Mouse (Mus musculus): ENCODE measurements around the gene Il18. TPM values are rescaled to one million over a fixed set of nuclear protein-coding genes. Genes with fewer than 3 reads are reported as not detected.

The Il18 gene
- polyA plus RNA-seq, 1 experiment from 2014 or later = 13.7 TPM

- Histone ChIP-seq H3K27ac (no peak within 1 kb of the TSS), H3K4me2 (no peak within 1 kb of the TSS), H3K4me1 (no peaks in the 10 kb centered on the region), H3K27me3 (replicated peaks) (no peaks in the 10 kb centered on the region), H3K4me3 (replicated peaks) (no peak within 1 kb of the TSS), H3K9ac (no peak within 1 kb of the TSS), H3K9me3 (no peaks in the 10 kb centered on the region), H3K36me3 (no peaks in the 10 kb centered on the region)
- 83% methylated on average over 38 of the region's 38 CpGs for whole genome bisulfite sequencing
- ATAC-seq (ENCODE audit: insufficient read depth, low FRiP score, low read depth) = no peak
These were observed 6.7 kb downstream of the Il18 start, which contains the start of gene Tex12 for GRCm38 (mm10) chr9:50561145-50561917. Gene Tex12 (minus strand): TSS chr9:50561325.

- ATAC-seq (ENCODE audit: insufficient read depth, low FRiP score, low read depth) = no peak
- Histone ChIP-seq H3K9ac (no peak overlapping the region), H3K36me3 (no peaks in the 10 kb centered on the region), H3K4me3 (replicated peaks) (no peak overlapping the region), H3K4me1 (no peaks in the 10 kb centered on the region), H3K27me3 (replicated peaks) (no peaks in the 10 kb centered on the region), H3K4me2 (no peak overlapping the region), H3K9me3 (no peaks in the 10 kb centered on the region), H3K27ac (no peak overlapping the region)
- 86% methylated on average over 2 of the region's 2 CpGs for WGBS
These were observed 7.3 kb downstream of the Il18 start for GRCm38 (mm10) chr9:50561918-50562360.

DNA sequence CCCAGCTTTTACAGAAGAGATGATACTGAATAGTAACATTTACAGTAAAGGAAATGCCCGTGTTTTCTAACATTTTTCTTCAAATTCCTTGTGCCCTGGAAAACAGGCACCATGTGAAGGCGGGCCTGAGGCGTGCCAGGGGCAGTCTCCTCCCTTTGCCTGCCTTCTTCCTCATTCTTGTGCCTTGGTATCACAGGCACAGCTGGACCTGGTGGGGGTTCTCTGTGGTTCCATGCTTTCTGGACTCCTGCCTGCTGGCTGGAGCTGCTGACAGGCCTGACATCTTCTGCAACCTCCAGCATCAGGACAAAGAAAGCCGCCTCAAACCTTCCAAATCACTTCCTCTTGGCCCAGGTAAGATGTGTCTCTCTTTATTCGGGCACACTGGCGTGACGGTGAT is 10.5 kb downstream of the Il18 start:
- Histone ChIP-seq H3K4me3 (replicated peaks) (no peak overlapping the region), H3K9ac (no peak overlapping the region), H3K27me3 (replicated peaks) (no peaks in the 10 kb centered on the region), H3K4me1 (no peaks in the 10 kb centered on the region), H3K27ac (no peak overlapping the region), H3K9me3 (no peaks in the 10 kb centered on the region), H3K36me3 (no peaks in the 10 kb centered on the region), H3K4me2 (no peak overlapping the region)
- ATAC-seq (ENCODE audit: insufficient read depth, low FRiP score, low read depth) = no peak
- WGBS = 72% methylated on average over 7 of the region's 7 CpGs

DNA sequence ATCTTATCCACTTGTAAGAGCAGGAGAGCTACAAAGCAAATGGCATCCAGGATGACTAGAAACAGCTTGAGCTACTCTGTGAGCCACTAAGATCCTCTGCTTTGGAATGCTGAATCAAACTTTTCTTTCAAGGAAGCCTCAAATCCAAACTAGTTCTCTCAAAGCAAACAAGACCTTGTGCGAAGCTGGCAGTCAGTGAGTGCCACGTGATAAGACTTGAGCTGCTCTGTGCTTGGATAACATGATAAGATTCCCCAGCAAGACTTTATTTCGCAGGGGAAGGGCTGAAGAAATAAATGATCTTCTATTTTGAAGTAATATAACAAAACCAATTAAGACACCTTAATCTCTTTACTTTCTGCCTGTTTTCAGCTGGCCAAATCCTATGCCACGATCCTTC is 11.3 kb downstream of the Il18 start:
- no peak overlapping the region for H3K27ac ChIP-seq
- H3K4me2 ChIP-seq = no peak overlapping the region
- no peaks in the 10 kb centered on the region for H3K27me3 ChIP-seq (replicated peaks)
- no peak overlapping the region for H3K4me3 ChIP-seq (replicated peaks)
- no peak for ATAC-seq (ENCODE audit: insufficient read depth, low FRiP score, low read depth)
- H3K36me3 ChIP-seq = no peaks in the 10 kb centered on the region
- no peaks in the 10 kb centered on the region for H3K4me1 ChIP-seq
- H3K9me3 ChIP-seq = no peaks in the 10 kb centered on the region
- WGBS = 47% methylated on average over 4 of the region's 4 CpGs
- H3K9ac ChIP-seq = no peak overlapping the region

DNA sequence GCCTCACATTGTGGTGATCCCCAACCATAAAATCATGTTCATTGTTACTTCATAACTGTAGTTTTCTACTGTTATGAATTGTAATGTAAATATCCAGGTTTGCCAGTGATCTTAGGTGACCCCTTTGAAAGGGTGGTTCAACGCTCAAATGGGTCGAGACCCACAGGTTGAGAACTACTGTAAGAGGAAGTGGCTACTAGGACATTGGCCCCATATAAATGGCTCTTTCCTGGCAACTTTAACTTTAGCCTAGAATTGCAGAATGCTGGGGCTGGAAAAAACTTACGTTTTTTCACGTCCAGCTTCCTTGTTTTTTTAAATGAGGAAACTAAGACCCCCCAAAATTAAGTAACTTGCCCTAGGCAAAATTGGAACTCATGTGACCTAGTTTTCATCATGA is 12.7 kb downstream of the Il18 start:
- Histone ChIP-seq H3K36me3 (no peaks in the 10 kb centered on the region), H3K4me2 (no peak overlapping the region), H3K4me3 (replicated peaks) (no peak overlapping the region), H3K9me3 (no peaks in the 10 kb centered on the region), H3K27me3 (replicated peaks) (no peaks in the 10 kb centered on the region), H3K9ac (no peak overlapping the region), H3K27ac (no peak overlapping the region), H3K4me1 (no peaks in the 10 kb centered on the region)
- no peak for ATAC-seq (ENCODE audit: insufficient read depth, low FRiP score, low read depth)
- WGBS = 84% methylated on average over 4 of the region's 4 CpGs

- Histone ChIP-seq H3K9me3 (no peaks in the 10 kb centered on the region), H3K4me3 (replicated peaks) (no peak overlapping the region), H3K9ac (no peak overlapping the region), H3K36me3 (no peaks in the 10 kb centered on the region), H3K4me1 (no peaks in the 10 kb centered on the region), H3K4me2 (no peak overlapping the region), H3K27ac (no peak overlapping the region), H3K27me3 (replicated peaks) (no peaks in the 10 kb centered on the region)
- ATAC-seq (ENCODE audit: insufficient read depth, low FRiP score, low read depth) = no peak
- 88% methylated on average over 2 of the region's 2 CpGs for WGBS
These were observed 13.3 kb downstream of the Il18 start for GRCm38 (mm10) chr9:50567881-50568280.

DNA sequence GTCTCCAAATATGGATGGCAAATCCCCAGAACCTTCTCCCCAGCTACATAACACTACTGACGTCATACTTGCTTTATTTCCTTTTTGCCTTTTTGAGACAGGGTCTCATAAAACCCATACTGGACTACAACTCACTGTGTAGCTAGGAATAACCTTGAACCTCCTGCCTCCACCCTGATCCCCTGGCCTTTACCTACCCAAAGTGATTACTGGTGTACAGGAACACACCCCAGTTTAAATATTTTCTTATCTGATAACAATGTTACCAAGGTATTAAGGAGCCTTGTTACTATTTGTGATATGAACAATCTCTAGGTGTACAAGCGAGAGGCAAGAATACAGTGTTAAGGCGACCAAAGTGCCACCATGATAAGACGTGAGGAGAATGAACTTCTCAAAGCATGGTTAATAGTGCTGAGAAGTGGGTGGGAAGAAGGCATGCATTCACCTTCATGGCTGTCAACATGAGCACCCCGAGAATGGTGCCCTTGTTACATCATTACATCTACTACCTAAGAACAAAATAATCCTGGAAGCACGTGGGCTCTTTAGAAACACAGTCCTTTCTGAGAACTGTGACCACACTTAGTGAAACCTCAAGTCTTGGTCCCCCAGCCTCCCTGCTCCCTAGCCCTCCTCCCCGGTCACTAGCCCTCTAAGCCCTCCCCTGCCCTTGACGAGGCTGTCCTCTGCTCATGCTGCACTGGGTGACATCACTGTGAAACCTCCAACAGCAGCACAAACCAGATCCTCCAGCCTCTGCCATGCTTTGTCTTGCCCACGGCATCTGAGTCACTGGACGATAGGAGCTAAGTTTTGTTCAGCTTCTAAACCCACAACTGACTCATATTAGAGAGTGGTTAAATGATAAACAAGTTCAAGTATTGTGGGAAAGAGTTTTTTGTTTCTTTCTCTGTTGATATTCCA is 15.2 kb downstream of the Il18 start:
- H3K4me2 ChIP-seq = no peak overlapping the region
- WGBS = 65% methylated on average over 10 of the region's 10 CpGs

DNA sequence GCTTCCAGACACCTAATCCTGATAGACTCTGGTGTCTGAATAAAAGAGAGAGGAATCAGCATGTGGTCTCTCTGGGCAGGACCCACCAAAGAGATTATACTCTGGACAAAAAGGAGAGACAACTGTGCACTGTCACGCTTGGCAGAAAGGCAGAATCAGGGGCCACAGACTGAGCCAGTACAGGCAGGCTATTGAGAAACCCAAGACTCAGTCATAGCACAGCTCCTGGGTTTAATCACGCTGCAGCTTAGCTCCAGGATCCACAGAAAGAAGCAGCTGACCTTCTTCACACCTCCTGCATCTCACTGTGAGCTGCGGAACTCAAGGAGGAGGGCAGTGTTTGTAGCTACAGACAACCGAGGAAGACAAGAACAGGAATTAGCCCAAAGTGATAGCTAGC is 25.7 kb downstream of the Il18 start:
- H3K27me3 ChIP-seq (replicated peaks) = no peaks in the 10 kb centered on the region
- H3K4me1 ChIP-seq = no peaks in the 10 kb centered on the region
- 37% methylated on average over 4 of the region's 4 CpGs for WGBS
- H3K36me3 ChIP-seq = no peaks in the 10 kb centered on the region
- H3K9me3 ChIP-seq = no peaks in the 10 kb centered on the region
- no peak overlapping the region for H3K9ac ChIP-seq
- no peak for ATAC-seq (ENCODE audit: insufficient read depth, low FRiP score, low read depth)
- H3K4me3 ChIP-seq (replicated peaks) = no peak overlapping the region
- no peak overlapping the region for H3K27ac ChIP-seq
- no peak overlapping the region for H3K4me2 ChIP-seq

More for the DNA sequence above, 15.2 kb downstream of the Il18 start:
- H3K9me3 ChIP-seq = no peaks in the 10 kb centered on the region
- peak overlapping the region; percentile 11; the same call in 1 of the 2 replicates for H3K27ac ChIP-seq
- H3K4me3 ChIP-seq (replicated peaks) = no peak overlapping the region
- no peaks in the 10 kb centered on the region for H3K4me1 ChIP-seq
- no peak overlapping the region for H3K9ac ChIP-seq
- ATAC-seq (ENCODE audit: insufficient read depth, low FRiP score, low read depth) = peak; percentile 35; the same call in 1 of the 2 replicates
- H3K36me3 ChIP-seq = no peaks in the 10 kb centered on the region
- no peaks in the 10 kb centered on the region for H3K27me3 ChIP-seq (replicated peaks)

DNA sequence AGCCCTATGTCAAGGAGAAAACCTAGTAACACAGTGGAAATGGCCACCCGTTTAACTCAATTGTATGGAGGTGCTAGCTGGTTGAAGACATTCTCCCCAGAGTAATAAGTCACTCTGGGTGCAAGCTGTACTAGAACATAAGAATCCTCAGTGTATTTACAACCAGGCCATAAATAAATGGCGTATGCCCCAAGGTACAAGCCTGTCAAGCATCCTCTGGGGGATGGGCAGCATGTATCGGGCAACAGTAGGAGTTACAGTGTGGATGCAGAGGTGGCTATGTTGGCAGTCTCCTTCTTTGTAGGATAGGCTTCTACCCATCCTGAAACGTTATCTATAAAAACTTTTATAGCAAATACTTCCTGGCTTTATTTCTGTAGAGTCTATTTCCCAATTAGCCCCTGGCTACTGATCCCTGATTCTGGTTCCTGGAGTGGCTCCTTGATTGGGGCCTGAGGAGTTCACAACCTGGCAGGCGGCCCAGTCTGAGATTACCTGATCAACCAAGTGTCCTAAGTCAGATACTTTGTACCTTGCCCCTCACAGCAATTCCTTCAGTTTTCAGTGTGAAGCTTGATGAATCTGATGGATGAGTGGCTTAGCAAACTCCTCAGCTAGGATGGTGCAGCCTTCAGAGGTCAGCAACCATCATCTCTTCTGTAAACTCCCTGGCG is 30.7 kb downstream of the Il18 start:
- ATAC-seq (ENCODE audit: insufficient read depth, low FRiP score, low read depth) = no peak
- 73% methylated on average over 6 of the region's 6 CpGs for WGBS
- H3K27ac ChIP-seq = no peak overlapping the region

DNA sequence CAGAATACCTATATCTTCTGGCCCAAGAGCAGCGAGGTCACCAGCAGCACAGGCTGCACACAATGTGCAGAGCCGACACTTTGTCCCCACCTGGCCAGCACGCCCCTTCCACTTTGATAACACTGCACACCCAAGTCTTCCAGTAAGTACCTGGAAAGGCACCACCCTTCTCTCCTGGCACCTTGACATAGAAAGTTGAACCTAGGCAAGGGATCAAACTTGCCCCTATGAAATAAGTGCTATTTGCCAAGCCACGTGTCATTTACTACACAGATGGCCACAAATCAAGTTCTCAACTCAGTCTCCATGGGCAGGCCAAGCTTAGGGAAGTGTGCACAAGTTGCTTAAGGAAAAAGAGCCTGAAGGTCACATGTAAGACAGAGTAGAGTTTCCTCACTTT is 32.3 kb downstream of the Il18 start:
- Histone ChIP-seq H3K36me3 (no peaks in the 10 kb centered on the region), H3K27ac (no peak overlapping the region), H3K4me3 (replicated peaks) (no peak overlapping the region), H3K9ac (no peak overlapping the region), H3K4me1 (no peaks in the 10 kb centered on the region), H3K27me3 (replicated peaks) (no peaks in the 10 kb centered on the region), H3K9me3 (no peaks in the 10 kb centered on the region), H3K4me2 (no peak overlapping the region)
- ATAC-seq (ENCODE audit: insufficient read depth, low FRiP score, low read depth) = peak; percentile 70
- WGBS = 59% methylated on average over 4 of the region's 4 CpGs

More for the DNA sequence above, 30.7 kb downstream of the Il18 start:
- H3K27me3 ChIP-seq (replicated peaks) = no peaks in the 10 kb centered on the region
- H3K36me3 ChIP-seq = no peaks in the 10 kb centered on the region
- H3K4me2 ChIP-seq = no peak overlapping the region
- no peaks in the 10 kb centered on the region for H3K4me1 ChIP-seq
- H3K4me3 ChIP-seq (replicated peaks) = no peak overlapping the region
- H3K9ac ChIP-seq = no peak overlapping the region
- no peaks in the 10 kb centered on the region for H3K9me3 ChIP-seq

DNA sequence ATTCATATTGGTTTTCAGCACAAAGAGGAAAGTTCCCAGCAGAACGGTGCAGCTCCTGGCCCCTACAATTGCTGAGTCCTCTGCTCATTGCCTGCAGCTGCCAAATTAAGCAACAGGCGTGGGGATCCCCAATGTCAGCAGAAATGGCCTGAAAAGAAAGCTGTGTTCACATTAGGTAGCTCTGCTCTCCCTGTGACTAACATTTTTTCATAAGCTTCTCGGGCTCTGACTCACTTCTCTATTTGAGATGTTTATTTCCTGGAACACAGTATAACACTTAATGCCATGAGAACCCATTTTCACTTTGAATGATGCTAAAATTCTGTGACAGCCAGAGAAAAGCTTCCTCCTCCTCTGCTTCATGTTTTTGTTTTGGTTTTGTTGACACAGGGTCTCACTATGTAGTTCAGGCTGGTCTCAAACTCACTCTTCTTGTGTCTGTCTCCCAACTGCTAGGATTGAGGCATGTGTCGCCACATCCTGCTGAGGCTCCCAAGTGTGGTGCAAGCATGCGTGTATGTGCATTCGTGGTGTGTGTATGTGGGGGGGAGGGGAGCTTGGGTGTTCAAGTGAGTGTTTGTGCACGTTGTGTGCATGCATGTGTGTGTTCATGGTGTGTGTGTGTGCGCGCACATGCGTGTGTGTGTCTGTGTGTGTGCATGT is 36.4 kb downstream of the Il18 start:
- ATAC-seq (ENCODE audit: insufficient read depth, low FRiP score, low read depth) = no peak
- no peak overlapping the region for H3K27ac ChIP-seq
- WGBS = 68% methylated on average over 10 of the region's 10 CpGs

More for the DNA sequence above, 36.4 kb downstream of the Il18 start:
- no peak overlapping the region for H3K4me3 ChIP-seq (replicated peaks)
- no peaks in the 10 kb centered on the region for H3K9me3 ChIP-seq
- H3K9ac ChIP-seq = no peak overlapping the region
- no peaks in the 10 kb centered on the region for H3K27me3 ChIP-seq (replicated peaks)
- H3K4me2 ChIP-seq = no peak overlapping the region
- H3K36me3 ChIP-seq = peaks cover 7% of the 10 kb centered on the region; the same call in 1 of the 2 replicates
- no peaks in the 10 kb centered on the region for H3K4me1 ChIP-seq
